Mouse (Mus musculus): Measurements from ENCODE around the gene Rassf4.

Gene Rassf4

GRCm38 (mm10) chr6:116673471-116674282 lies at the start of gene Rassf4:
Rassf4 (minus strand) TSS chr6:116673952.
- peak; percentile 55 to 58 for DNase-seq

GRCm38 (mm10) chr6:116718920-116719319 lies 45.2 kb upstream of the Rassf4 start:
- DNase-seq: no peak

GRCm38 (mm10) chr6:116718361-116718760 lies 44.6 kb upstream of the Rassf4 start:
- no peak for DNase-seq

GRCm38 (mm10) chr6:116717851-116718250 lies 44.1 kb upstream of the Rassf4 start:
- DNase-seq: no peak

DNA sequence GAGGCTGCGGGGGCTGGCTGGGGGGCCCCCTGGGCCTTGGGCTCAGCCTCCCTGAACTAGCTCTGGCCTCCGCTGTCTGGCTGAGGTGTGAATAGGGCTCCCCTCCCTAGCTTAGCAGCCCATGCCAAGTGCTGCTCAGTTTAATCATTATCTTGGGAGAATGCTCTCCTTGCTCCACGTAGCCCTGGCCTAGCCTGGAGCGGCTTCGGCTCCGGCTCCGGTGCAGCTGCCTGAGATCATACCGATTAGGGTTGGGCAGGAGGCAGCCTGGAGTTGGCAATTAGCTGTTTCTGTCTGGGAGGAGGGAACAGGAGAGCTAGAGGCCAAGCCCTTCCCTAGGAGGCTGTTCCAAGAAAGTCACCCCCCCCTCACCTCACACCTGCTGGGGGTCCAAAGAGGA lies 42.9 kb upstream of the Rassf4 start, which contains the start of gene Tmem72:
Gene Tmem72 (minus strand): TSS at position 248 of the 400 bp plus-strand sequence.
- no peak for DNase-seq

- no peak for DNase-seq
These were observed 41.4 kb upstream of the Rassf4 start for GRCm38 (mm10) chr6:116715166-116715565.

DNA sequence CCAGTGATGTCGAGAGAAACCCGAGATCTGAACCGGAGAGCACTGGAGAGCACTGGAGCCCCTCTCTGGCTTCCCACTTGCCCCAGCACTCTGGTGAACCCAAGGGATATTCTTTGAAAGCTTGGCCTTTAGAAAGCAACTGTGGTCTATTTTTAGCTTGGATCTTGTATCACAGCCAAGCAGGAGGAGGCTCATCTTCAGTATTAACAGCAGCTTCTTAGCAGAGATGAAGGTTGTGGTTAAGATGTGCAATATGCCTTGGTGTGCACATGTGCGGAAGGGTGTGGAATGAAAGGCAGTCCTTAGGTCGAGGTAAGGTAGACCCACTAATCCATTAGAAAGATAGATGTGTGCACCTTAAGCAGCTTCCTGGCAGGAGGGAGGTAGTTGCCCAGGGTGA lies 40.8 kb upstream of the Rassf4 start:
- DNase-seq: no peak

GRCm38 (mm10) chr6:116713966-116714365 lies 40.2 kb upstream of the Rassf4 start:
- DNase-seq: no peak

DNA sequence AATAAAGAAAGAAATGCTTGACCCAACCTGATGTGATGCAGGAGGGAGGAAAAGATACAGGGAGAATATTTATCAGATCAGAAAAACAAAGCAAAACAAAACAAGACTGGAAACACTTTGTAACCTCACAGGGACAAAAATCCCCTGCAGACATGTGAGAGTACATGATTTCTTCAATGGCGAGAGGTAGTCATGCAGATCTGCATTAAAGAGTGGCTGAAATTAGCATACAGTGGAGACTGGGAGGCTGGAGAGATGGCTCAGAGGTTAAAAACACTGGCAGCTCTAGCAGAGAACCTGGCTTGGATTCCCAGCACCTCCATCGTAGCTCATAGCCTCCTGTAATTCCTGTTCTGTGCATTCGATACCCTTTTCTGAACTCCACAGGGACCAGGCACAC lies 38.8 kb upstream of the Rassf4 start:
- DNase-seq: no peak

DNA sequence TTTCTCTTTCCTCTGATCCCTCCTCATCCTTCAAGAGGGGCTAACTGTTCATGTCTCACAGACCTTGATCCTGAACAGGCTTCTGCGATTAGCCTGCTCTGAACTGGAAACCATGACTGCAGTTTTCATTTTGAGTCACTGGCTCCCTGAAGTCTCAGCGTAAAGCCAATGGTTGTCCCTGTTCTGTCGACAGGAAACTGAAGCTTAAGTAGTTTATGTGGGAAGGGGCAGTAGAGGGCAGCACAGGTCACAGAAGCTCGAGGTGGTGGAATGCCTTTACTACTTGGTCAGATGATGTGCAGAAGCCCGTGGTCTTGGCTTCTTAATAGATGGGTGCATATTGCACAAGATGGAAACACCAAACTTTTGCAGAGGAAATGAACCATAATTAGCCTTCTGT lies 38.3 kb upstream of the Rassf4 start:
- DNase-seq: no peak

DNA sequence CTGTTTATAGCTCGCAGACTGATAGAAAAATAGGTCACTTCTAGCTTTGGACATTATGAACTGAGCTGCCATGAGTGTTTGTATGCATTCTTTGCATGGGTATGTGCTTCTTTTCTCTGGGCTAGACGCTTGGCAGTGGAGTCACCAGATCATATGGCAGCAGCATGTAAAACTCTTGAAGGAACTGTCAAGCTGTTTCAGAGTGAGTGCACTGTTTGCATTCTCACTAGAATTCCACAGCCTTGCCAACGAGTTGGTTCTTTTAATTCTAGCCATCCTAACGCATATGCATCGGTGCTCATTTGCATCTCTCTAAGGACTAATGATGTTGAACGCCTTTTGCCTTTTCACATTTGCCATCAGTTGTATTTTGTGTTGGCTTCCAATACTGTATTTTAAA lies 30.6 kb upstream of the Rassf4 start:
- no peak for DNase-seq

DNA sequence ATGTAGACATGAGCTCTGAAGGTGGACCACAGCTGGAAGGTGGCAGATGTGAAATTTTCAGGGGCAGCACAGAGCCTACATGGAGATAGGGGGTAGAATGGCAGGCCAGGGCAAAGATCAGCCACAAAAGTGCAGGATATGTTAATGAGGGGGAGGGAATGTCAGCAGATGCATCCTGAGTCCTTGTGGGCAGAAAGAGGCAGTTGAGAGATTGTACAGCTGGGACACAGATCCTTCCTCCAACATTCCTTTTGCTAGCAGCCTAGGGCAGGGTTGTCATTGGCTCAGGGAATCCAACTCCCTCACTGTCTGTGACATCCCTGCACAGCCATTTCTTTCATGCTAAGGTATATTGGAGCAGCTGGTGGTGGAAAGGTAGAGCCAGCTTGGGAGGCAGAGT lies 27.1 kb upstream of the Rassf4 start:
- DNase-seq: no peak

DNA sequence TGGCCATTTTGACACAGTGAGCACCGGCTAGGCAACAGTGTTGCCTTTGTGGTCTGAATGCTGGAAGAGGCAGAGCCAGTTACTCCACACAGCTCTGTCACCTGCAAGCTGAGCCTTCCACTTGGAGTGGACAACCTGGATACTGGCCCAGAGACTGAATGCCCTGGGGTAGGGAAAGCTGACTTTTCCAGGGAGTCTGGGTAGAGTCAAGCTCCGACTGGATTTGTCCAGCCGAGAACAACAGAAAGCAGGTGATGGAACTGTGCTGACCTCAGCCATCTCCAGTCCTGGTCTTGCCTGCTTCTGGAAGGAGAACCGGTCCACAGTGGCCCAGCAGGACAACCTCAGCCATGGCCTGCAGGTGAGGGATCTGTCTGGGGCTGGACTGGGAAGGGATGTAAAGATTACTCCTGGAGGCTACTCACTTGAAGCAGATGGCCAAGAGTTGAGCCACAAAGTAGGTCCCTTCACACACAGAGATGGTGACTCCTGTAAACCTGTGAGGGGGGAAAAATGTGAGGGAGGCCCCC lies 24.2 kb upstream of the Rassf4 start:
- DNase-seq: no peak

DNA sequence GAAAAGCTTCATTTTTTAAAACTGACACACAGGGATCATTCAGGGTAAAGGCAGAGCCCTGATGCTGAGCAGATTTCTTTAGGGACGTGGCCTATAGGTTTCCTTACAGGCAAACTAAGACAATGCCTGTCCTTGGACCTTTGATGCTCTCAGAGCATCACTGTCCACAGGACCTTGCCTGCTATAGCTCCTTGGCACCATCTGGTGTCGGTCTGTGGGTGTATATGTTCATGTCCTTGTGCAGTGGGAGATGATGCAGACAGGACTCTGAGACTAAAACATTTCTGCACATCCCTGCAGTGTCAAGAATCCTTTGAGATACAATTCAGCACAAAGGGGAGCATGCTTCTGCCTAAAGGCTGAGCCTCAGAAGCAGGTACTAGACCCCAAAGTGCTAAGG lies 23.7 kb upstream of the Rassf4 start:
- no peak for DNase-seq

- DNase-seq: no peak
These were observed 20.6 kb upstream of the Rassf4 start for GRCm38 (mm10) chr6:116694346-116694745.

GRCm38 (mm10) chr6:116693639-116694038 lies 19.9 kb upstream of the Rassf4 start:
- no peak for DNase-seq

DNA sequence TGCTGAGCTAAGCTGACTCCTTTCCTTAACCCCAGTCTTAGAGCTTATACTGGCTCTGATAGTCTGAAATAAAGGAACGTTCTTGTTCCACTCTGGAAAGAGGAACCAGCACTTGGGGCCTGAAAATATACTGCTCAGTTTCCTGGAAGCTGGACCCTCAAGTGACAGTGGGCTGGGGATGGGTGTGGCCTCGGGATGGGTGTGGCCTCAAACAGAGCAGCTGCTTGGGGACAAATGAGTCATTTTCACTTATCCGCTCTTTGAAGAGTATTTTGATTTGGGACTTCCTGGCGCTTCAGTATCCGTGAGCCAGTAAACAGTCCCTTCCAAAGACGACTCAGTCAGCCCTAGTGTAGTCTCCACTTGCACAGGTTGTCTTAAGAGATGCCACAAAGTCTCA lies 8.6 kb upstream of the Rassf4 start:
- DNase-seq: no peak

DNA sequence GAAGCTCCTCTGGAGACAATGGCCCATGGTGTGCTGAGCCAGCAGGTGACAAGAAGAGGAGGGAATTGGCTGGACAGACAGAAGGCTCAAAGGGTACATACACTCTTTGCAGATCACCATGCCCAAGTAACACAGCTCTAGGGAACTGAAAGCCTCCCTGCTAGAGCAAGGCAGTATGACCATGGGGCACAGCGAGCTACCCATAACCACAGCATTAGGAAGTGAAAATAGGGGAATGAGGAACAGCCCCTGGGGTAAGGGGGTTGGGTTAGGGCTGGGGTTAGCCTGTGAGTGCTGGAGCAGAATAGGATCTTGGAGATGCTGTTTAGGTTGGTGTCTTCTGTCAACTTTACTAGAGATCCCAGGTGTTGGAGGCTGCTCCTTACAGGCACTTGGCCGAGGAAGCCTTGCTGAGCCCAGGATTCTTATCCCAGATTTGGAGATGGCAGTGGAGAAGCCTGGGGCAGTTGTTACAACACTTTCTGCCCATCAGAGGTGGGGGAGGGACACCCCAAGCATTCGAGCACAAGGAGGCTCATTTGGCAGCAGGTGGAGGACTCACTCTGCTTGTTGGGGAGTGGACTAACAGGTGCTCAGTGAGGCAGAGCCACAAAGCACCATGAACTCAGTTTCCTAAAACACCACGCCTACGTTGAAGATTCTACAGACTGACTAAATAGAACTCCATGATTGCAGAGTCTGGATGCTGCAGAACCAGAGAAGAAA lies 6.0 kb upstream of the Rassf4 start:
- DNase-seq: no peak

- DNase-seq: no peak
These were observed 3.6 kb upstream of the Rassf4 start for GRCm38 (mm10) chr6:116677321-116677720.

- DNase-seq: no peak
These were observed 2.7 kb upstream of the Rassf4 start for GRCm38 (mm10) chr6:116676355-116676913.

DNA sequence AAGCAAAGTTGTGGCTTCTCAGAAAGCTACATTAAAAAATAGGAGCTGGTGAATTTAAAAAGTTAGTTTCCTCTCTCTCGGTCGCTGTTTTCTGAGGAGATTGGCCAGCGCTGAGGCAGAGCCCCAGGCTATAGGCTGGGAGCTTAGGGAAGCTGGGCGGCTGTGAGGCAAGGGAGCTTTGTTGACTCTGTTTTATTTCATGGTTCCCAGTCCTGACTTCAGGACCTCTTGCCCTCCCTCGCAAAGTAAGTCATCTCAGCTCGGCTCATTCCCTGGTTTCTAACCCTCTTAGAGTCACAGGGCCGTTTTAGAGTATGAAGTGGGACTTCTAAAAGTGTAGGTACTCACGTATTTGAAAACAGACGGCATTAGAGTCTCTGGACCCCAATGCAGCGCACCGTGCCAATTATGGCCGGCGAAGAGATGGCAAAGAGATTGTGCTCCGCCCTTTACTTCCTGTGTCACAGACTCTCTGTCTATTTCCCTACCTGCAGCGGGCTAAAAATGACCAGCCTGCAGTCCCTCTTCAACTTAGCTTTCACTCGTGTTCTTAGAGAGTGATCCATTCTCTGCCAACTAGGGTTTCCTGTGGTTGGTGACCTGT lies 633 bp upstream of the Rassf4 start:
- DNase-seq: no peak

- no peak for DNase-seq
These were observed 1.4 kb downstream of the Rassf4 start for GRCm38 (mm10) chr6:116672349-116672748.

- DNase-seq: no peak
These were observed 2.0 kb downstream of the Rassf4 start for GRCm38 (mm10) chr6:116671768-116672167.
